31 mouse cellular contexts compared by ENCODE assay signal in the genomic region with DNA sequence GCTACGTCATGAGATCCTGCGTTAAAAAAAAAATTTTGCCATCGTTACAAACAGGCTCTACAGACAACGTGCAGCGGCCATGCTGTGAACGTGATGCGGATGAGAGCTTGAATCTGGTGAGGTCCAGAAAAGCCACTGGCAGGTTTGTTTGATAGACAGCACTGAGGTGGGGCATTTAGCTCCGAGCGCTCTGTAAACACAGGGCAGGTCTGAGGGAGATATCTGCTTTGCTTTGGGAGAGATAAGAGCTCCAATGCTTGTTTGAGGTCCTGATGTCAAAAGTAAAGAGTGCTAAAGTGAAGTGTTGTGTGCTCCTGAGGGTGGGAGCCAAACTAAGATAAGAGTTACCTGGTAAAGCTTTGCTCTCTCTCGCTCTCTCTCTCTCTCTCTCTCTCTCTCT. TPM values are rescaled to one million over a fixed set of nuclear protein-coding genes. Genes with fewer than 3 reads are reported as not detected.
DNase-seq lines count a peak whose midpoint lies in the region; ATAC-seq and TF ChIP-seq lines count a peak whose summit lies in the region.
"Had no signal": no experiment of that assay in that cellular context is flagged by ENCODE, and none has a peak within 500 bp of the region (broad histone marks: within the 10 kb centered on the region; RNA-seq: fewer than 3 reads in every experiment).

No protein-coding gene starts in this region.

- TF ChIP-seq CTCF in stomach, postnatal 0 days (IDR thresholded peaks at IDR 0.05; ENCODE audit: low read depth), result no peak

- 0 out of 2 replicates have a peak, but pooled peaks have one; percentile 29 for ATAC-seq in lung, embryonic 16.5 days (ENCODE audit: low read depth)
- ATAC-seq in liver, embryonic 12.5 days, result peak; percentile 60
- ATAC-seq in megakaryocyte progenitor cell, adult 5-6 weeks (replicated peaks; ENCODE audit: poor library complexity), result 0 out of 2 replicates have a peak, but pooled peaks have one; percentile 23
- peak; percentile 78 for ATAC-seq in stomach, postnatal 0 days (ENCODE audit: low FRiP score, low TSS enrichment)
- ATAC-seq in hindbrain, embryonic 11.5 days (ENCODE audit: low FRiP score), result no peak

- no peaks in the 10 kb centered on the region for H3K36me3 ChIP-seq in lung, embryonic 16.5 days (ENCODE audit: control insufficient read depth, insufficient read depth, low read length)
- no peaks in the 10 kb centered on the region for H3K36me3 ChIP-seq in liver, embryonic 12.5 days
- H3K36me3 ChIP-seq in stomach, postnatal 0 days (ENCODE audit: control insufficient read depth, insufficient read depth, low read length), result no peaks in the 10 kb centered on the region
- H3K36me3 ChIP-seq in hindbrain, embryonic 11.5 days (ENCODE audit: control insufficient read depth, insufficient read depth, low read length), result no peaks in the 10 kb centered on the region
- H3K36me3 ChIP-seq: embryonic facial prominence, embryonic 13.5 days; forebrain, embryonic 10.5 days; heart, embryonic 15.5 days; hindbrain, embryonic 12.5 days; limb, embryonic 13.5 days; neural tube, embryonic 15.5 days had no signal

- no peaks in the 10 kb centered on the region for H3K27me3 ChIP-seq in lung, embryonic 16.5 days (ENCODE audit: control insufficient read depth, insufficient read depth, low read depth, low read length)
- H3K27me3 ChIP-seq in liver, embryonic 12.5 days (replicated peaks), result no peaks in the 10 kb centered on the region
- no peaks in the 10 kb centered on the region for H3K27me3 ChIP-seq in stomach, postnatal 0 days (ENCODE audit: control insufficient read depth, insufficient read depth, low read length)
- H3K27me3 ChIP-seq in hindbrain, embryonic 11.5 days (ENCODE audit: control insufficient read depth, insufficient read depth, low read length), result no peaks in the 10 kb centered on the region
- H3K27me3 ChIP-seq: embryonic facial prominence, embryonic 13.5 days; heart, embryonic 15.5 days; hindbrain, embryonic 12.5 days; limb, embryonic 13.5 days; neural tube, embryonic 15.5 days had no signal

- H3K4me1 ChIP-seq in lung, embryonic 16.5 days (replicated peaks; ENCODE audit: control insufficient read depth, insufficient read depth, low read length), result peaks cover 4% of the 10 kb centered on the region
- peaks cover 15% of the 10 kb centered on the region for H3K4me1 ChIP-seq in liver, embryonic 12.5 days
- no peaks in the 10 kb centered on the region for H3K4me1 ChIP-seq in stomach, postnatal 0 days (replicated peaks; ENCODE audit: control insufficient read depth, insufficient read depth)
- H3K4me1 ChIP-seq in hindbrain, embryonic 11.5 days (replicated peaks; ENCODE audit: control insufficient read depth, insufficient read depth, low read length), result no peaks in the 10 kb centered on the region
- H3K4me1 ChIP-seq: embryonic facial prominence, embryonic 13.5 days; forebrain, embryonic 10.5 days; hindbrain, embryonic 12.5 days; neural tube, embryonic 15.5 days had no signal

- DNase-seq in lung, adult 18-20 months, result no peak
- peak; percentile 64 for DNase-seq in stomach, postnatal 0 days (ENCODE audit: low spot score)
- no peak for DNase-seq in hindbrain, embryonic 11.5 days (ENCODE audit: low spot score)
- no peak for DNase-seq in layer of hippocampus, adult 8-10 months (ENCODE audit: low spot score in 2 of 2)
- no peak for DNase-seq in adrenal gland, postnatal 25 days
- DNase-seq: adrenal gland, postnatal 14 days; cerebellum, adult 11-12 months; cerebellum, adult 9-11 months; embryo, embryonic 11 days; gastrocnemius, postnatal 14 days; kidney, adult 8-10 months; kidney, postnatal 14 days; lung, embryonic 14.5 days; lung, postnatal 4 days; midbrain, embryonic 14.5 days; retina, postnatal 1 day; right cerebral cortex, postnatal 14 days; thymus, adult 2 months; thymus, postnatal 36 days had no signal

- no peak for TF ChIP-seq EP300 in stomach, postnatal 0 days (optimal IDR thresholded peaks at IDR 0.05)

- peaks cover 3% of the 10 kb centered on the region; the same call in 1 of the 2 replicates for H3K9me3 ChIP-seq in lung, embryonic 16.5 days (ENCODE audit: control insufficient read depth, low read length)
- no peaks in the 10 kb centered on the region for H3K9me3 ChIP-seq in liver, embryonic 12.5 days (replicated peaks)
- H3K9me3 ChIP-seq in stomach, postnatal 0 days (ENCODE audit: control insufficient read depth, low read length), result no peaks in the 10 kb centered on the region
- H3K9me3 ChIP-seq in hindbrain, embryonic 11.5 days (ENCODE audit: control insufficient read depth, low read length), result no peaks in the 10 kb centered on the region
- H3K9me3 ChIP-seq: embryonic facial prominence, embryonic 13.5 days; forebrain, embryonic 10.5 days; heart, embryonic 15.5 days; hindbrain, embryonic 12.5 days; neural tube, embryonic 15.5 days had no signal

- no peak overlapping the region for H3K4me2 ChIP-seq in lung, embryonic 16.5 days (ENCODE audit: low read depth, low read length)
- H3K4me2 ChIP-seq in liver, embryonic 12.5 days, result no peak overlapping the region
- no peak overlapping the region for H3K4me2 ChIP-seq in stomach, postnatal 0 days (replicated peaks; ENCODE audit: low read depth)
- H3K4me2 ChIP-seq in hindbrain, embryonic 11.5 days (replicated peaks; ENCODE audit: low read depth, low read length), result no peak overlapping the region
- H3K4me2 ChIP-seq: embryonic facial prominence, embryonic 13.5 days; heart, embryonic 15.5 days; hindbrain, embryonic 12.5 days; limb, embryonic 13.5 days; lung, embryonic 14.5 days; neural tube, embryonic 15.5 days had no signal

- H3K9ac ChIP-seq in lung, embryonic 16.5 days (ENCODE audit: low read length), result no peak overlapping the region
- H3K9ac ChIP-seq in liver, embryonic 12.5 days, result no peak overlapping the region
- no peak overlapping the region for H3K9ac ChIP-seq in stomach, postnatal 0 days (ENCODE audit: low read length)
- H3K9ac ChIP-seq in hindbrain, embryonic 11.5 days (ENCODE audit: low read depth, low read length), result no peak overlapping the region
- H3K9ac ChIP-seq: embryonic facial prominence, embryonic 13.5 days; heart, embryonic 15.5 days; hindbrain, embryonic 12.5 days; limb, embryonic 13.5 days; lung, embryonic 14.5 days; neural tube, embryonic 15.5 days had no signal

- no peak overlapping the region for H3K27ac ChIP-seq in lung, embryonic 16.5 days (ENCODE audit: low read length)
- no peak overlapping the region for H3K27ac ChIP-seq in liver, embryonic 12.5 days
- no peak overlapping the region for H3K27ac ChIP-seq in stomach, postnatal 0 days (replicated peaks)
- no peak overlapping the region for H3K27ac ChIP-seq in hindbrain, embryonic 11.5 days (ENCODE audit: low read depth, low read length)
- H3K27ac ChIP-seq: embryonic facial prominence, embryonic 13.5 days; forebrain, embryonic 10.5 days; heart, embryonic 15.5 days; hindbrain, embryonic 12.5 days; limb, embryonic 13.5 days; neural tube, embryonic 15.5 days had no signal

- H3K4me3 ChIP-seq in lung, embryonic 16.5 days (ENCODE audit: low read length), result no peak overlapping the region
- H3K4me3 ChIP-seq in liver, embryonic 12.5 days, result no peak overlapping the region
- H3K4me3 ChIP-seq in stomach, postnatal 0 days (ENCODE audit: low read depth, low read length), result no peak overlapping the region
- no peak overlapping the region for H3K4me3 ChIP-seq in hindbrain, embryonic 11.5 days (ENCODE audit: low read depth, low read length)
- H3K4me3 ChIP-seq: embryonic facial prominence, embryonic 13.5 days; forebrain, embryonic 10.5 days; heart, embryonic 15.5 days; hindbrain, embryonic 12.5 days; limb, embryonic 13.5 days; neural tube, embryonic 15.5 days had no signal

- WGBS in lung, embryonic 16.5 days, result 51% methylated on average over 10 of the region's 10 CpGs
- 55% methylated on average over 10 of the region's 10 CpGs for whole genome bisulfite sequencing in liver, embryonic 12.5 days (ENCODE audit: insufficient replicate concordance)
- 56% methylated on average over 10 of the region's 10 CpGs for WGBS in stomach, postnatal 0 days
- WGBS in hindbrain, embryonic 11.5 days, result 90% methylated on average over 10 of the region's 10 CpGs

RNA-seq across cellular contexts. Expression of a gene that starts 6.6 kb away (rescaled TPM):
- polyA plus RNA-seq in lung, embryonic 16.5 days (2015; fragmentation: Nextera tagmentation; extraction: Ambion mirVana), result 24.9 and 25.3 TPM in 2 replicates
- polyA plus RNA-seq in liver, embryonic 12.5 days (2016; fragmentation: Nextera tagmentation; extraction: Ambion mirVana), result 8.0 and 8.7 TPM in 2 replicates
- total RNA-seq in megakaryocyte progenitor cell, adult 5-6 weeks (2015), result 24.5 and 27.3 TPM in 2 replicates
- total RNA-seq in megakaryocyte progenitor cell, adult 5-6 weeks (2017), result 11.1 and 17.6 TPM in 2 replicates
- 12.6 and 14.3 TPM in 2 replicates for polyA plus RNA-seq in stomach, postnatal 0 days (2015; fragmentation: Nextera tagmentation; extraction: Ambion mirVana)
- polyA plus RNA-seq in hindbrain, embryonic 11.5 days (2014; fragmentation: Nextera tagmentation; extraction: Ambion mirVana), result 19.6 and 31.9 TPM in 2 replicates
- 100 to 1,000 TPM in 1 of 4 experiments, 10 to 100 TPM in 3; 79.9 to 100 (median 95.9) TPM for total RNA-seq in layer of hippocampus, adult 8-10 months (2022)
- 27.2 and 27.4 TPM in 2 replicates for total RNA-seq in adrenal gland, postnatal 25 days (2021)

RNA-seq across cellular contexts. Expression of a gene that starts 38.1 kb away (rescaled TPM):
- 1.2 and 1.6 TPM in 2 replicates for polyA plus RNA-seq in lung, embryonic 16.5 days (2015; fragmentation: Nextera tagmentation; extraction: Ambion mirVana)
- polyA plus RNA-seq in liver, embryonic 12.5 days (2016; fragmentation: Nextera tagmentation; extraction: Ambion mirVana), result 0.19 TPM in 1 of 2 replicates, not detected in the other
- not detected in 2 replicates for total RNA-seq in megakaryocyte progenitor cell, adult 5-6 weeks (2015)
- total RNA-seq in megakaryocyte progenitor cell, adult 5-6 weeks (2017), result not detected in 2 replicates
- polyA plus RNA-seq in stomach, postnatal 0 days (2015; fragmentation: Nextera tagmentation; extraction: Ambion mirVana), result 3.0 and 4.9 TPM in 2 replicates
- polyA plus RNA-seq in hindbrain, embryonic 11.5 days (2014; fragmentation: Nextera tagmentation; extraction: Ambion mirVana), result 0.09 and 0.59 TPM in 2 replicates
- 10 to 100 TPM; 19.3 to 25.1 (median 24.3) TPM for total RNA-seq in layer of hippocampus, adult 8-10 months (2022)
- total RNA-seq in adrenal gland, postnatal 25 days (2021), result 0.52 TPM in 1 of 2 replicates, not detected in the other
- total RNA-seq: granulocyte monocyte progenitor cell, adult 5-6 weeks; heart, postnatal 25 days; monocyte, adult 5-6 weeks had no signal
- polyA plus RNA-seq: forebrain, embryonic 10.5 days had no signal
